Mouse (Mus musculus) bone marrow, adult 2 months (tissue): Measurements from ENCODE around the gene Jph2.

ENCODE experiments used
- CTCF ChIP-seq: fragments of 200-500 bp; IDR thresholded peaks from 2 replicates; pipeline ENCODE4 v1.5.1; 2011; ENCODE audit warnings: low read length, control low read depth; ENCODE audit not compliant: control insufficient read depth, insufficient read depth
- POLR2A ChIP-seq: fragments of 200-500 bp; IDR thresholded peaks from 2 replicates; pipeline ENCODE4 v1.6.1; 2011; ENCODE audit warnings: low read depth, mild to moderate bottlenecking, control low read depth, low read length, borderline replicate concordance; ENCODE audit not compliant: control insufficient read depth

DNA sequence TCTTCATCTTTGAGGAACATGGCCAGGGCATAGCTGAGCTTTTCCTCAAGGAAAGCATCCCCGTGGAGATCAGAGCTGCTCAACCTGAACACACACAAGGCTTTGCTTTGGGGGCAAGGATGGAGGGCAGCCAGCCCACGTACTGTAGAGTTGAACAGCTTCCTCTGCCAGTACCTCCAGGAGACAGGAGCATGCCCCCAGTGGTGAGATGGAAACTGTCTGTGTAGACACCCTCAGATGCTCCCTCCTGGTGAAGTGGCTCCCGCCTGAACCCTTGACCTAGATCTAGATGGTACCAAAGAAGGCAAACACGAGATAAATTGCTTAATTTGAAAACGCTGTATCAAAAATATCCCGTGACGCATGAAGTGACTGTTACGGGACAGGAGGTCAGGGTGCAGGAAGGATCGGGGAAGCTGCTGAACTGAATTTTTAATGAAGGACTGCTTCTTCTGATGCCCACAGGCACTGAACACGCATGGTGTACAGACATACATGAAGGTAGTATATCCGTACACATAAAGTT, 87.6 kb downstream of the Jph2 start:
- TF ChIP-seq CTCF (no peak), POLR2A (no peak)
